Mouse (Mus musculus): ENCODE data around the gene Baz1a.

GRCm38 (mm10) chr12:55041011-55041410 is 26.9 kb upstream of the Baz1a start:
- TF ChIP-seq CTCF (IDR thresholded peaks at IDR 0.05; ENCODE audit: borderline replicate concordance, insufficient read depth, low read length) (no peak), POLR2A (IDR thresholded peaks at IDR 0.05; ENCODE audit: low read depth, low read length) (no peak)

Data from embryonic fibroblast, embryonic 13.5 days (primary cell).